Mouse (Mus musculus) spleen, postnatal 4 days (tissue): ENCODE measurements around the gene Hist1h2af.

ENCODE experiments used
- DNase-seq, 2 experiments: peaks; one replicate each; pipeline ENCODE4 v3.0.0; 2022; ENCODE audit warnings: low spot score in 2 of 2

Hist1h2af gene

DNA sequence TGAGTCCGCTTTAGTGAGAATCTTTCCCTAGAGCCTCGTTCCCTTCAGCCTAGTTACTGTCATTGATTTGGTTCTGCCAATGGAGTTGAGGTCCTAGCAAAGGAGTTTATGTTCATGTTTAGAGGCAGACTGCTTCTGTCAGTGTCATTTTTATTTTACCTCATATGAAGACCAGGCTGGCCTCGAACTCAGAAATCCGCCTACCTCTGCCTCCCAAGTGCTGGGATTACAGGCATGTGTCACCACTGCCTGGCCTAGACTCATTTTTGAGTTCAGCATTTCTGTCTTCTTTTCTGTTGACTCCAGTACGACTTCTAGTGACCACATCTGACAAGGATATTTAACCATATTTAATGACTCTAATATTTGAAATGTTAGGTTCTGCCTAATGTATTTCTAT is 18.4 kb upstream of the Hist1h2af start:
- DNase-seq = no peak

GRCm38 (mm10) chr13:23515826-23516620 is 17.7 kb upstream of the Hist1h2af start:
- no peak for DNase-seq

DNA sequence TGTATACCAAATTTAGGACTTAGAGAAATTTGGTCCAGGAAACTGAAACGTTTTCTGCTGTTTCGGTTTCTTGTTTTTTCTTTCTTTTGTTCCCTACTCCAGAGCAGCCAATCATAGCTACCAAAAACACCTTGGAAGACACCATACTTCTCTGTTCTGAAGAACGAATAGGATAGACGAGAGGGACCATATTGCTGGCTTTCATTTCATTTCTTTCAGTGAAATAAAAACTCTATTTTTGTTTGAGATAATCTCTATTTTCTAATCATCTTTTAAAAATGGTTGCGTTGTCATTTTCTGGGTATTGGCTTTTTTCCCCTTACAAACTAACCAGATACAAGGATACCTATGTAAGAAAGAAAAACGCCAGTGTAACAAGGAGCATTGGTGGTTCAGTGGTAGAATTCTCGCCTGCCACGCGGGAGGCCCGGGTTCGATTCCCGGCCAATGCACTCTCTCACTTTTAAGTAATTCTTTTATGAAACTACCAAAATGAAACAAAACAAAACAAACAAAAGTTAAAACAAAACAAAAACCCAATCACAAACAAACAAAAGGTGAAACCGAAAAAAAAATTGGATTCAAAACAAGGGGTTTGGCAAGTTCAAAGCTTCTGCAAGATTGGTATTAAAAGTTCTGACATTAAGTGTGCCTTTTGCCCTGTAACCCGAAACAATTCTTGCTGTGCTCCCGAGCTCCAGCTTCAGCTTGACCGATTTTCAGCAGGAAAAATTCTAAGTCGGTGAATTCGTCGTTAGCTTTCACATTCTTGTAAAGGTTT is 16.7 kb upstream of the Hist1h2af start:
- peak; percentile 77 to 91 for DNase-seq

- peak; percentile 94 to 97 for DNase-seq
These were observed 16.0 kb upstream of the Hist1h2af start for GRCm38 (mm10) chr13:23517603-23518294.

- DNase-seq = no peak
These were observed 15.5 kb upstream of the Hist1h2af start for GRCm38 (mm10) chr13:23518295-23518603.

DNA sequence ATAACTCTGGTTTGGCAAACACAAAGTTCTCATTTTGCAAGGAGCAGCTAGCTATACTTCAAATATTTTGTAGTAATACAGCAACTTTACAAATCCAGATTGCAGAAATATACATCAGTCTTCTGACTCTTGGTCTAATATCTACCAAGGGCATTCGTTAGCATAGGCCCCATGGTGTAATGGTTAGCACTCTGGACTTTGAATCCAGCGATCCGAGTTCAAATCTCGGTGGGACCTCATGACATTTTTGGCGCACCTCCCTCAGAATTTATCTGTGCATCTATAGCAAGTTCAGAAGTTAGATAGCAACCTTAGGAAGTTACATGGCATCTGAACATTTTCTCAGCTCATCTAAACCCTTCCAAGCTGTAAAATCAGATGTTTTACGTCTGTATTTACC is 14.8 kb upstream of the Hist1h2af start:
- DNase-seq = peak; percentile 87 to 93

DNA sequence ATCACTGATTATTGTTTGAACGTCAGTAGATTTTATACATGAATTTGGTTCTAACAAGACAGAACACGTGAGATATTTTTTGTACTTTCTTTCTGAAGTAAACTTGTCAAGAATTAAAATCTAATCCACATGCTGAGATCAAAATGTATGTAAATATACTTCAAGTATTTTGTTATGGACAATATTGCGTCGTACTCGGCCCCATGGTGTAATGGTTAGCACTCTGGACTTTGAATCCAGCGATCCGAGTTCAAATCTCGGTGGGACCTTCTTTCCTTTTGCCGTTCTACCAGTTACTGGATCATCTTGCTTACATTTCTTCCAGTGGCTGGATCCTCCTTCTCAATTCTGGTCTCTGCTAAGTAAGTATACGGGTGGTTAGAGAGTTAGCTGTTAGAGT is 14.3 kb upstream of the Hist1h2af start:
- DNase-seq = peak; percentile 80 to 91

DNA sequence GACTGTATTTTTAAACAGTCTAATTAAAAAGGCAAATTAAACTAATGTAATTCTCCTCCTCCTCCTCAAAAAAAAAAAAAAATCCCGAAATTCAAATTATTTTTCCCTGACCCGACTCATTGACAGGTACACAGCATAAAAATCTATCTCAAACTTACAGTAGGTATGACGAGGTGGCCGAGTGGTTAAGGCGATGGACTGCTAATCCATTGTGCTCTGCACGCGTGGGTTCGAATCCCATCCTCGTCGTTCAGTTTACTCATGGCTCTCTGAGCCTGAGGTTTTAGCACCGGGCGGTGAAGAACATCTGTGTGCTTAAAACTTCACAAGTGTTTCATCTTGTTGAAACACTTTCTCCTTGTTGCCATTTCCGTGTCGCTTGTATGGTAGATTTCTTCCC is 12.0 kb upstream of the Hist1h2af start:
- peak; percentile 84 to 92 for DNase-seq

GRCm38 (mm10) chr13:23523976-23524375 is 9.7 kb upstream of the Hist1h2af start:
- no peak for DNase-seq

DNA sequence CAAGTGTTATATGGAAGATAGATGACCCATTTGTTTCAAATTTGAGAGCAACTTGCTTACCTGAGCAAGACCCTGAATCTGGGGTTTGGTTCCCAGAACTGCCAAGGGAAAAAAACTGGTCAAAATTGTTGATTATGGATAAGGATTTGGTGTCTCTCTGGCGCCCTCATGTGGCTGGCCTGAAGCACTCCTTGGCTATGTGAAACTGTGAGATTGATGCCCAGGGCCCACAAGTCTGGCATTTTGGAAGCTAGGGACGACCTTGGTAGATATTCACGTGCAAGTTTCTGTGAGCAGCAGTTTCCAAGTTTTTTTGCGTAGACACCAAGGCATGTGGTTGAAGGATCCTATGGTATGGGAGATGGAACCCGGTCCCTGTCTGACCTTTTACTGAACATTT is 9.1 kb upstream of the Hist1h2af start:
- DNase-seq = peak; percentile 77 to 92

GRCm38 (mm10) chr13:23525901-23526300 is 7.8 kb upstream of the Hist1h2af start:
- DNase-seq = peak in 1 of 2 experiments; percentile 62

DNA sequence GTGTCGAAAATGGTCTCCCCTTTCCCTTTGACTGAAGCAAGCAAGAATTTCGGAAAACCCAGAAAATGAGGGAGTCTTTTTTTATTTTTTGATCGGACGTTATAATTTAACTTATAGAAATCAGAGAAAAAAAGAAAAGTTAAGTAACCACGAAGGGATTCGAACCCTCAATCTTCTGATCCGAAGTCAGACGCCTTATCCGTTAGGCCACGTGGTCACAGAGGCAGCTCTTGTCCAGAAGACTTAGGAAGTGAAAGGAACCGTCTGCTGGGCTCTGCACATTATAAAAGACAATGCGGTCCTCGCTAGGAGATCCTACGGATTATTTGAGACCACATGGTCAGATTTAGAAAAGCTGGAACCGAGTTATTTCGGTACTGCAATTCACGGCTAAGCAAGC is 7.4 kb upstream of the Hist1h2af start:
- peak; percentile 91 to 95 for DNase-seq

DNA sequence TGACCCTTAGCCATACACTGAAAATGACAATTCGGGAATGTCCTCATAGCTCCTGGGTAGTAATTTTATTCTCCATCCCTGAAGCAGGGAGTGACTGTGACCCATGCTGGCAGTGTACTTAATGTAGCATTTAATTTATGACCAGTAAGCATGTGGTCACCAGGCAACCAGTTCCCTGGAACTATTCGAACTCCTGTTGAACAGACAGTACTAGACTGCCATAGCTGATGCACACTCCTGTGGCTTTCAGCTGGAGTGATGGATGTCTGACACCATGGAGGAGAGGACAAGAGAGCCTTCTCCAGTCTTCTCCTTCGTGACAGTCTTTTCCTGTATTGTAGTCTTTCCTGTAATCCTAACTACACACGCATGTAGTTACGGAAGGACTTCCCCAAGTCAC is 4.7 kb upstream of the Hist1h2af start:
- no peak for DNase-seq

GRCm38 (mm10) chr13:23529480-23530165 is 4.1 kb upstream of the Hist1h2af start:
- no peak for DNase-seq

DNA sequence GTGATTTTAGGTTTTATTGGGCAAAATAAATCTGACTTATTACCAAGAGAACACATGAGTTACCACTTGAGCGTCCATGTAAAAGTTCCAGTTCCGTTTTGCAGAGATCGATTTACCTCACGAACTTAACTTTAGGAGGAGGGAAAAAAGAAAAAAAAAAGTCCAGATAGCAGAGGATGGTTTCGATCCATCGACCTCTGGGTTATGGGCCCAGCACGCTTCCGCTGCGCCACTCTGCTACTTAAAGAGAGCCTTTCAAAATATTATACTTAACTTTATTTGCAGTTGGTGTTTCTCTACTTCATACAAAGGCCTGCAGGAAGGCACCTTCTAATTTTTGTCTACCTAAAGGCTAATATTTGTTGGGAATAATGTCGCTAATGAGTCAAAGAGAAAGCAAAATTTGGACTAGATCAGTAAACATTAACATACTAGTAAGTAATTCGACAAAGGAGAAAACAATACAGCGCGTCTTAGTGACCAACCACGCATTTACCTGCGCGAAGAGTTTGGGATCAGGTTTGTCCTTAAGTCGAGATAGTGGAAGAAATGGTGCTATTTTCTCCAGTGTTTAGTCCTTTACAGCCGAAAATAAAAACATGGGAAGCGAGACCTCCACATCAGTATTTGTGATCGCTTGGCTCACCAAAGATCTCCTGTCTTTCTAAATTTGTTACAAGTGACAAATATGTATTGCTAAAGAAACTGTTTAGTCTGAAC is 3.4 kb upstream of the Hist1h2af start:
- DNase-seq = peak; percentile 72 to 84

DNA sequence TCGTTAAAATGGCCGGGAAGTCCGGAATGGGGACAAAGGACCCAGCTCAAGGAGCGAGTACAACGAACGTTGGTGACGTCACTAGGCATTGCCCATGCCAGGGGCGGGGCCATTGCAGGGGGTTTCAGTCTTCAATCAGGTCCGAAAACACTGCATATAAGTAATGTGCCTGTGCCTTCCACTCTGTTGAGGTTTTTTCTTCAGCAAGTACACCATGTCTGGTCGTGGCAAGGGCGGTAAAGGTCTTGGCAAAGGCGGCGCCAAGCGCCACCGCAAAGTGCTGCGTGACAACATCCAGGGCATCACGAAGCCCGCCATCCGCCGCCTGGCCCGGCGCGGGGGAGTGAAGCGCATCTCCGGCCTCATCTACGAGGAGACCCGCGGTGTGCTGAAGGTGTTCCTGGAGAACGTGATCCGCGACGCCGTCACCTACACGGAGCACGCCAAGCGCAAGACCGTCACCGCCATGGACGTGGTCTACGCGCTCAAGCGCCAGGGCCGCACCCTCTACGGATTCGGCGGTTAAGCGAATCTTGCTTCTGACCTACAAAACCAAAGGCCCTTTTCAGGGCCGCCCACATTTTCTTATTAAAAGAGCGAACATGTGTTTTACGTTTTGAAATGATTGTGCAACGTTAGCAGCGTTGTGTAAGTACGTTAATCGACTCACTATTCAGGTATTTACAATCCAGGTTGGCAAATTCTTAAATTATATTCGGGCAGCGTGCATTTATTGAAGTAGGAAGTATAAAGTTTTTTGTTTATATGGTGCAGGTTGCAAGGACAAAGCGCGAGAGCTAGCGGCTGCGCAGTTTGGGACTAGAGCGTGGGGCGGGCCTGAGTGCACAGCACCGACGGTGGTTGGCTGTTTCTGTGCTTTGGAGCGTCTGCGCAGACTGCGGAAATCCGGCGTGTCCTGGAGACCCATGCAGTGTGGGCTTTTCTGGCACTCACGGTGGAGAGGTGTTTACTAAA is 2.5 kb upstream of the Hist1h2af start, which contains the start of gene Hist1h4h:
Hist1h4h (plus strand) TSS at position 150 of the 975 bp plus-strand sequence.
- peak; percentile 97 for DNase-seq

- peak; percentile 51 to 71 for DNase-seq
These were observed 1.2 kb upstream of the Hist1h2af start for GRCm38 (mm10) chr13:23532262-23533075.

DNA sequence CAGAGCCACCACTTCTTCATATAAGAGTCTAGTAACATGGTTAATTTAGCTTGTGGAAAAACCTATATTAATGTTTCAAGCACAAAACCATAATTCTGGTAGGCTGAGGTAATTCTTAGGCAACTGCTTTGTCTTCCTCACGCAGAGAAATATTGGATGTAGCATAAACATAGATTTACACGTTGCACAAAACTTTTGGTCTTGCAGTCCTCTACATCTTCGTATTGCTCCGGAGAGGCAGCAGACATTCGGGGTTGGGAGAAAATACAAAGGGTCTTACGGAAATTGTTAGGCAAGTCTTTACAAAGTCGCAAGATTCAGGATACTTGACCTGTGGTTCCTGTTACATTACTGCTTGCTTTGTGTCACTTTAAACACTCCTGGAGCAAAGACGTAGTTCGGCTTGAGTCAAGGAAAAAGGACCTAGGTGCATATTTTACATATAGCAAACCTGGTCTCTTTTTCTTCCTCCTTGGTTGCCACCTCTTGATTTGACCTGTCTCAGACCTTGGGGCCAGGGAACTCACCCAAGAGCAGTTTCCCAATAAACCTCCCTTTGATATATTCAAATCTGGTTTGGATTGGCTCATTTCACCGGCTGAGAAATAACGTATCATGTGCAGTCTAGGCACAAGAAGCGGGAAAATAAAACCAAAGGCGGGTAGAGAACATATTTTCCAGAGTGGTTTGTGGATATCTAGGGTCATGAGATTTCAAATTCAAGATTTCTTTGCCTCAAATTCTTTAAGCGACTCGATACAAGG is 844 bp downstream of the Hist1h2af start:
- DNase-seq = peak; percentile 57 to 76
